Mouse (Mus musculus) midbrain, embryonic 10.5 days (tissue): ENCODE results near the gene Pde6g. TPM values are rescaled to one million over a fixed set of nuclear protein-coding genes. Genes with fewer than 3 reads are reported as not detected.

ENCODE experiments used
- DNase-seq: peaks from one replicate; pipeline ENCODE4 v3.0.0-alpha.2; 2017; ENCODE audit warnings: low spot score
- H3K27ac ChIP-seq: fragments of 300-500 bp; sonication (generic); replicated peaks from 2 replicates; pipeline ENCODE4 v1.5.1; 2016; ENCODE audit warnings: mild to moderate bottlenecking
- H3K27me3 ChIP-seq: fragments of 300-500 bp; sonication (generic); 2 replicates; pipeline ENCODE4 v1.6.1; 2016; ENCODE audit warnings: low read depth, mild to moderate bottlenecking; ENCODE audit not compliant: poor library complexity, severe bottlenecking
- H3K36me3 ChIP-seq: fragments of 300-500 bp; sonication (generic); 2 replicates; pipeline ENCODE4 v1.6.1; 2016; ENCODE audit warnings: mild to moderate bottlenecking, moderate library complexity
- H3K4me1 ChIP-seq: fragments of 300-500 bp; sonication (generic); 2 replicates; pipeline ENCODE4 v1.6.1; 2016
- H3K4me3 ChIP-seq: fragments of 300-500 bp; sonication (generic); 2 replicates; pipeline ENCODE4 v1.5.1; 2016; ENCODE audit warnings: mild to moderate bottlenecking, moderate library complexity
- H3K9me3 ChIP-seq: fragments of 300-500 bp; sonication (generic); replicated peaks from 2 replicates; pipeline ENCODE4 v1.6.1; 2016; ENCODE audit warnings: mild to moderate bottlenecking
- WGBS: fragments of 180-500 bp; shearing (Covaris S2); methylation state at CpG from one replicate; pipeline ENCODE4 v1.1.7; 2016; 5-methylcytosine and 5-hydroxymethylcytosine counted together
- polyA plus RNA-seq: library from polyadenylated mRNA; unstranded; fragments of >200 nt; fragmentation: Nextera tagmentation; extraction: Ambion mirVana; gene quantifications from 2 replicates; pipeline ENCODE4 v1.2.1, GENCODE M21; 2016

Gene Pde6g
- polyA plus RNA-seq, result 0.20 and 0.53 TPM in 2 replicates

- Histone ChIP-seq H3K27me3 (no peaks in the 10 kb centered on the region), H3K4me3 (no peak within 1 kb of the TSS), H3K4me1 (peaks cover 18% of the 10 kb centered on the region), H3K27ac (no peak within 1 kb of the TSS), H3K36me3 (peaks cover 5% of the 10 kb centered on the region), H3K9me3 (no peaks in the 10 kb centered on the region)
- 87% methylated on average over 4 of the region's 4 CpGs for WGBS
- DNase-seq, result no peak
Observed at GRCm38 (mm10) chr11:120453306-120453705, at the start of gene Pde6g. Gene Pde6g (minus strand): TSS chr11:120453500.

- Histone ChIP-seq H3K27ac (no peak overlapping the region), H3K36me3 (peaks cover 28% of the 10 kb centered on the region), H3K4me3 (no peak overlapping the region), H3K9me3 (no peaks in the 10 kb centered on the region), H3K27me3 (no peaks in the 10 kb centered on the region), H3K4me1 (no peaks in the 10 kb centered on the region)
- 95% methylated on average over 4 of the region's 4 CpGs for WGBS
- DNase-seq, result no peak
Observed at GRCm38 (mm10) chr11:120501701-120502100, 48.4 kb upstream of the Pde6g start.

- H3K27me3 ChIP-seq, result no peaks in the 10 kb centered on the region
- no peaks in the 10 kb centered on the region for H3K9me3 ChIP-seq
- no peak overlapping the region for H3K4me3 ChIP-seq
- no peak for DNase-seq
- WGBS, result 69% methylated on average over 6 of the region's 6 CpGs
- H3K36me3 ChIP-seq, result peaks cover 34% of the 10 kb centered on the region
- H3K4me1 ChIP-seq, result no peaks in the 10 kb centered on the region
- no peak overlapping the region for H3K27ac ChIP-seq
Observed at GRCm38 (mm10) chr11:120501018-120501417, 47.7 kb upstream of the Pde6g start.

- H3K9me3 ChIP-seq, result no peaks in the 10 kb centered on the region
- WGBS, result 26% methylated on average over 3 of the region's 3 CpGs
- H3K4me3 ChIP-seq, result no peak overlapping the region
- no peaks in the 10 kb centered on the region for H3K4me1 ChIP-seq
- peaks cover 41% of the 10 kb centered on the region for H3K36me3 ChIP-seq
- no peak overlapping the region for H3K27ac ChIP-seq
- no peaks in the 10 kb centered on the region for H3K27me3 ChIP-seq
- no peak for DNase-seq
Observed at GRCm38 (mm10) chr11:120500357-120500756, 47.1 kb upstream of the Pde6g start.

GRCm38 (mm10) chr11:120499894-120500293 is 46.6 kb upstream of the Pde6g start:
- 80% methylated on average over 6 of the region's 6 CpGs for WGBS
- DNase-seq, result no peak

GRCm38 (mm10) chr11:120498891-120499290 is 45.6 kb upstream of the Pde6g start:
- 89% methylated on average over 5 of the region's 5 CpGs for WGBS
- H3K9me3 ChIP-seq, result no peaks in the 10 kb centered on the region
- DNase-seq, result no peak
- peaks cover 4% of the 10 kb centered on the region for H3K4me1 ChIP-seq
- no peak overlapping the region for H3K27ac ChIP-seq
- H3K27me3 ChIP-seq, result no peaks in the 10 kb centered on the region
- no peak overlapping the region for H3K4me3 ChIP-seq
- peaks cover 56% of the 10 kb centered on the region for H3K36me3 ChIP-seq

More at GRCm38 (mm10) chr11:120499894-120500293, 46.6 kb upstream of the Pde6g start:
- Histone ChIP-seq H3K36me3 (peaks cover 46% of the 10 kb centered on the region), H3K27ac (no peak overlapping the region), H3K27me3 (no peaks in the 10 kb centered on the region), H3K9me3 (no peaks in the 10 kb centered on the region), H3K4me3 (no peak overlapping the region), H3K4me1 (no peaks in the 10 kb centered on the region)

GRCm38 (mm10) chr11:120498226-120498625 is 44.9 kb upstream of the Pde6g start:
- Histone ChIP-seq H3K36me3 (peaks cover 56% of the 10 kb centered on the region), H3K4me1 (peaks cover 10% of the 10 kb centered on the region), H3K27me3 (no peaks in the 10 kb centered on the region), H3K9me3 (no peaks in the 10 kb centered on the region), H3K27ac (no peak overlapping the region), H3K4me3 (no peak overlapping the region)
- DNase-seq, result no peak
- WGBS, result 97% methylated on average over 12 of the region's 12 CpGs

GRCm38 (mm10) chr11:120497436-120497835 is 44.1 kb upstream of the Pde6g start:
- H3K4me1 ChIP-seq, result peaks cover 18% of the 10 kb centered on the region
- no peak overlapping the region for H3K27ac ChIP-seq
- H3K4me3 ChIP-seq, result no peak overlapping the region
- no peaks in the 10 kb centered on the region for H3K9me3 ChIP-seq
- 92% methylated on average over 3 of the region's 3 CpGs for WGBS
- H3K36me3 ChIP-seq, result peaks cover 56% of the 10 kb centered on the region
- H3K27me3 ChIP-seq, result no peaks in the 10 kb centered on the region
- DNase-seq, result no peak

- WGBS, result 77% methylated on average over 3 of the region's 3 CpGs
- H3K36me3 ChIP-seq, result peaks cover 60% of the 10 kb centered on the region
- no peaks in the 10 kb centered on the region for H3K27me3 ChIP-seq
- no peak overlapping the region for H3K4me3 ChIP-seq
- H3K4me1 ChIP-seq, result peaks cover 49% of the 10 kb centered on the region
- no peak overlapping the region for H3K27ac ChIP-seq
- DNase-seq, result no peak
- no peaks in the 10 kb centered on the region for H3K9me3 ChIP-seq
Observed at GRCm38 (mm10) chr11:120493911-120494310, 40.6 kb upstream of the Pde6g start.

- Histone ChIP-seq H3K4me3 (peak overlapping the region; percentile 93), H3K27me3 (no peaks in the 10 kb centered on the region), H3K27ac (peak overlapping the region; percentile 91), H3K4me1 (peaks cover 49% of the 10 kb centered on the region), H3K9me3 (no peaks in the 10 kb centered on the region), H3K36me3 (peaks cover 60% of the 10 kb centered on the region)
- no peak for DNase-seq
- 83% methylated on average over 3 of the region's 3 CpGs for WGBS
Observed at GRCm38 (mm10) chr11:120493351-120493750, 40.1 kb upstream of the Pde6g start.

GRCm38 (mm10) chr11:120492878-120493203 is 39.5 kb upstream of the Pde6g start:
- peaks cover 60% of the 10 kb centered on the region for H3K36me3 ChIP-seq
- H3K27me3 ChIP-seq, result no peaks in the 10 kb centered on the region
- H3K27ac ChIP-seq, result peak overlapping the region; percentile 91
- H3K4me1 ChIP-seq, result peaks cover 49% of the 10 kb centered on the region
- DNase-seq, result no peak
- no peaks in the 10 kb centered on the region for H3K9me3 ChIP-seq
- 33% methylated on average over 3 of the region's 3 CpGs for WGBS
- H3K4me3 ChIP-seq, result peak overlapping the region; percentile 93

- Histone ChIP-seq H3K4me3 (peak overlapping the region; percentile 93), H3K9me3 (no peaks in the 10 kb centered on the region), H3K27me3 (no peaks in the 10 kb centered on the region), H3K27ac (peak overlapping the region; percentile 91), H3K36me3 (peaks cover 60% of the 10 kb centered on the region), H3K4me1 (peaks cover 49% of the 10 kb centered on the region)
- under 1% methylated on average over 48 of the region's 48 CpGs for WGBS
- peak; percentile 52 for DNase-seq
Observed at GRCm38 (mm10) chr11:120492024-120492877, 39.0 kb upstream of the Pde6g start.

- Histone ChIP-seq H3K36me3 (peaks cover 60% of the 10 kb centered on the region), H3K4me1 (peaks cover 49% of the 10 kb centered on the region), H3K27ac (peak within 1 kb of the TSS; percentile 91), H3K27me3 (no peaks in the 10 kb centered on the region), H3K4me3 (peak within 1 kb of the TSS; percentile 93), H3K9me3 (no peaks in the 10 kb centered on the region)
- under 1% methylated on average over 35 of the region's 35 CpGs for WGBS
- DNase-seq, result peak; percentile 89
Observed at GRCm38 (mm10) chr11:120491317-120492023, 38.2 kb upstream of the Pde6g start, which contains the start of gene Slc25a10. Gene Slc25a10 (plus strand): TSS chr11:120491840.
